Mouse (Mus musculus) heart, adult 2 months (tissue): ENCODE measurements around the gene Fstl3.

ENCODE experiments used
- CTCF ChIP-seq: fragments of 200-600 bp; IDR thresholded peaks from 2 replicates; pipeline ENCODE4 v1.8.1; 2022; ENCODE audit warnings: antibody characterized with exemption, mild to moderate bottlenecking, moderate library complexity
- EP300 ChIP-seq: fragments of 200-500 bp; IDR thresholded peaks from 2 replicates; pipeline ENCODE4 v1.6.1; 2011; ENCODE audit warnings: low read depth, low read length, control low read depth; ENCODE audit not compliant: insufficient read depth
- POLR2A ChIP-seq: fragments of 200-500 bp; IDR thresholded peaks from 2 replicates; pipeline ENCODE4 v1.6.1; 2011; ENCODE audit warnings: mild to moderate bottlenecking, low read depth, low read length, control low read depth; ENCODE audit not compliant: insufficient read depth

DNA sequence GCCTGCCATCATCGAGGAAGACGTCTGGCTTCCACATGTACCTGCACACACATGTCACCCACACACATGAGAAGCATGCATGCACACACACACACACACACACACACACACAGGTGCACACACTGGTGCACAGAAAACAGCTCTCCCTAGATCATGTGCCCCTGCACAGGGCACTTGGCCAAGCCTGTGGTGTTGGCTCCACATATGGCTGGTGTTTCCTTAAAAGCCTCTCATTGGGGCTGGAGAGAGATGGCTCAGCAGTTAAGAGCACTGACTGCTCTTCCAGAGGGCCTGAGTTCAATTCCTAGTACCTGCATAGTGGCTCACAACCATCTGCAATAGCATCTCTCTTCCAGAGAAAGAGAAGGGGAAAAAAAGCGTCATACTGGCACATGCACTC lies 54.5 kb downstream of the Fstl3 start:
- no peak for TF ChIP-seq CTCF
- no peak for TF ChIP-seq POLR2A
- no peak for TF ChIP-seq EP300
